Mouse (Mus musculus): ENCODE measurements around the gene Cyp2b23. TPM values are rescaled to one million over a fixed set of nuclear protein-coding genes. Genes with fewer than 3 reads are reported as not detected.

Cyp2b23 gene
- total RNA-seq (2023): not detected

GRCm38 (mm10) chr7:26686337-26686736, at the start of gene Cyp2b23:
Gene Cyp2b23 (minus strand): TSS chr7:26686437.

GRCm38 (mm10) chr7:26618364-26618763, 67.9 kb downstream of the Cyp2b23 start, which contains the start of gene Vmn1r185:
Gene Vmn1r185 (minus strand): TSS chr7:26618464.

Other genes starting within 250 kb of the Cyp2b23 start
- not detected for gene Nlrp9a, start 151.4 kb downstream of the Cyp2b23 start, total RNA-seq (2023)
- gene Vmn1r185, start 68.0 kb downstream of the Cyp2b23 start, total RNA-seq (2023): not detected
- not detected for gene Cyp2b19, start 70.7 kb upstream of the Cyp2b23 start, total RNA-seq (2023)
- not detected for gene Cyp2g1, start 122.5 kb upstream of the Cyp2b23 start, total RNA-seq (2023)
- not detected for gene Cyp2a5, start 148.9 kb upstream of the Cyp2b23 start, total RNA-seq (2023)

Data from neutrophil, adult 59 days (primary cell).